Mouse (Mus musculus): Measurements from ENCODE around the gene Ncln. TPM values are rescaled to one million over a fixed set of nuclear protein-coding genes. Genes with fewer than 3 reads are reported as not detected.

Gene Ncln
- polyA plus RNA-seq, 1 experiment from 2014 or later = 55.7 TPM

- H3K4me3 ChIP-seq (ENCODE audit: low read length) = peak overlapping the region; percentile 43
- no peaks in the 10 kb centered on the region for H3K4me1 ChIP-seq (ENCODE audit: control insufficient read depth, insufficient read depth, low read length)
- H3K36me3 ChIP-seq (ENCODE audit: control insufficient read depth, insufficient read depth) = no peaks in the 10 kb centered on the region
- H3K27me3 ChIP-seq (ENCODE audit: control insufficient read depth, insufficient read depth, low read length) = peaks cover 4% of the 10 kb centered on the region; the same call in 1 of the 2 replicates
- WGBS = 10% methylated on average over 36 of the region's 36 CpGs
- H3K27ac ChIP-seq (ENCODE audit: low read length) = no peak overlapping the region
- H3K9me3 ChIP-seq (replicated peaks; ENCODE audit: control insufficient read depth, low read length) = no peaks in the 10 kb centered on the region
- peak overlapping the region; percentile 62 for H3K9ac ChIP-seq (ENCODE audit: low read length)
- peak overlapping the region; percentile 78 for H3K4me2 ChIP-seq (ENCODE audit: low read depth, low read length)
- ATAC-seq (replicated peaks; ENCODE audit: extremely low read depth, insufficient read depth, low FRiP score) = no peak
These were observed 6.5 kb upstream of the Ncln start for GRCm38 (mm10) chr10:81502658-81503057.

- WGBS = 73% methylated on average over 5 of the region's 5 CpGs
- no peaks in the 10 kb centered on the region for H3K9me3 ChIP-seq (replicated peaks; ENCODE audit: control insufficient read depth, low read length)
- peaks cover 4% of the 10 kb centered on the region; the same call in 1 of the 2 replicates for H3K27me3 ChIP-seq (ENCODE audit: control insufficient read depth, insufficient read depth, low read length)
- no peak overlapping the region for H3K4me2 ChIP-seq (ENCODE audit: low read depth, low read length)
- no peaks in the 10 kb centered on the region for H3K36me3 ChIP-seq (ENCODE audit: control insufficient read depth, insufficient read depth)
- H3K9ac ChIP-seq (ENCODE audit: low read length) = no peak overlapping the region
- H3K4me3 ChIP-seq (ENCODE audit: low read length) = no peak overlapping the region
- H3K4me1 ChIP-seq (ENCODE audit: control insufficient read depth, insufficient read depth, low read length) = peaks cover 2% of the 10 kb centered on the region; the same call in 1 of the 2 replicates
- no peak for ATAC-seq (replicated peaks; ENCODE audit: extremely low read depth, insufficient read depth, low FRiP score)
- no peak overlapping the region for H3K27ac ChIP-seq (ENCODE audit: low read length)
These were observed 5.7 kb upstream of the Ncln start for GRCm38 (mm10) chr10:81501863-81502262.

DNA sequence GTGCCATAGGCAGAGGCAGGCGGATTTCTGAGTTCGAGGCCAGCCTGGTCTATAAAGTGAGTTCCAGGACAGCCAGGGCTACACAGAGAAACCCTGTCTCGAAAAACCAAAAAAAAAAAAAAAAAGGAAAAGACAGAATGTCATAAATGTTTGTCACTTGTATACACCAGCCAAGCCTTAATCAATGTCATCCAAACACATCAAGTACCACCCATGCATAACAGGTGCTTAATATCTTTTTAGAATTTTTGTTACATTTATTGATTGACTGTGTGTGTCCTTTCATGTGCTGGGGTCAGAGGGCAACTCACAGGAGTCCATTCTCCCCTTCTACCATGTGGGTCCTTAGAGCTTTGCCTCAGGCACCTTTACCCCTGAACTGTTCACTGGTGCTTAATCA lies 3.8 kb upstream of the Ncln start, which contains the start of gene S1pr4:
S1pr4 (minus strand) TSS at position 101 of the 400 bp plus-strand sequence.
- ATAC-seq (replicated peaks; ENCODE audit: extremely low read depth, insufficient read depth, low FRiP score) = no peak
- Histone ChIP-seq H3K9ac (ENCODE audit: low read length) (peak within 1 kb of the TSS; percentile 5; the same call in 1 of the 2 replicates), H3K27me3 (ENCODE audit: control insufficient read depth, insufficient read depth, low read length) (peaks cover 4% of the 10 kb centered on the region; the same call in 1 of the 2 replicates), H3K4me1 (ENCODE audit: control insufficient read depth, insufficient read depth, low read length) (peaks cover 8% of the 10 kb centered on the region), H3K4me2 (ENCODE audit: low read depth, low read length) (peak within 1 kb of the TSS; percentile 19), H3K4me3 (ENCODE audit: low read length) (peak within 1 kb of the TSS; percentile 13; the same call in 1 of the 2 replicates), H3K9me3 (replicated peaks; ENCODE audit: control insufficient read depth, low read length) (no peaks in the 10 kb centered on the region), H3K36me3 (ENCODE audit: control insufficient read depth, insufficient read depth) (no peaks in the 10 kb centered on the region), H3K27ac (ENCODE audit: low read length) (no peak within 1 kb of the TSS)
- 70% methylated on average over 3 of the region's 3 CpGs for WGBS

- 59% methylated on average over 23 of the region's 23 CpGs for WGBS
- Histone ChIP-seq H3K9ac (ENCODE audit: low read length) (peak overlapping the region; percentile 5; the same call in 1 of the 2 replicates), H3K36me3 (ENCODE audit: control insufficient read depth, insufficient read depth) (no peaks in the 10 kb centered on the region), H3K27me3 (ENCODE audit: control insufficient read depth, insufficient read depth, low read length) (peaks cover 4% of the 10 kb centered on the region; the same call in 1 of the 2 replicates), H3K9me3 (replicated peaks; ENCODE audit: control insufficient read depth, low read length) (no peaks in the 10 kb centered on the region), H3K27ac (ENCODE audit: low read length) (no peak overlapping the region), H3K4me3 (ENCODE audit: low read length) (peak overlapping the region; percentile 13; the same call in 1 of the 2 replicates), H3K4me2 (ENCODE audit: low read depth, low read length) (peak overlapping the region; percentile 19), H3K4me1 (ENCODE audit: control insufficient read depth, insufficient read depth, low read length) (peaks cover 14% of the 10 kb centered on the region)
- no peak for ATAC-seq (replicated peaks; ENCODE audit: extremely low read depth, insufficient read depth, low FRiP score)
These were observed 3.2 kb upstream of the Ncln start for GRCm38 (mm10) chr10:81499250-81499901.

- peak overlapping the region; percentile 1; the same call in 1 of the 2 replicates for H3K4me2 ChIP-seq (ENCODE audit: low read depth, low read length)
- H3K27me3 ChIP-seq (ENCODE audit: control insufficient read depth, insufficient read depth, low read length) = peaks cover 4% of the 10 kb centered on the region; the same call in 1 of the 2 replicates
- H3K27ac ChIP-seq (ENCODE audit: low read length) = no peak overlapping the region
- H3K36me3 ChIP-seq (ENCODE audit: control insufficient read depth, insufficient read depth) = no peaks in the 10 kb centered on the region
- H3K9ac ChIP-seq (ENCODE audit: low read length) = no peak overlapping the region; the same call in 1 of the 2 replicates
- no peak overlapping the region for H3K4me3 ChIP-seq (ENCODE audit: low read length)
- no peak for ATAC-seq (replicated peaks; ENCODE audit: extremely low read depth, insufficient read depth, low FRiP score)
- WGBS = 83% methylated on average over 38 of the region's 38 CpGs
- H3K4me1 ChIP-seq (ENCODE audit: control insufficient read depth, insufficient read depth, low read length) = peaks cover 14% of the 10 kb centered on the region
- H3K9me3 ChIP-seq (replicated peaks; ENCODE audit: control insufficient read depth, low read length) = no peaks in the 10 kb centered on the region
These were observed 2.4 kb upstream of the Ncln start for GRCm38 (mm10) chr10:81498316-81499249.

DNA sequence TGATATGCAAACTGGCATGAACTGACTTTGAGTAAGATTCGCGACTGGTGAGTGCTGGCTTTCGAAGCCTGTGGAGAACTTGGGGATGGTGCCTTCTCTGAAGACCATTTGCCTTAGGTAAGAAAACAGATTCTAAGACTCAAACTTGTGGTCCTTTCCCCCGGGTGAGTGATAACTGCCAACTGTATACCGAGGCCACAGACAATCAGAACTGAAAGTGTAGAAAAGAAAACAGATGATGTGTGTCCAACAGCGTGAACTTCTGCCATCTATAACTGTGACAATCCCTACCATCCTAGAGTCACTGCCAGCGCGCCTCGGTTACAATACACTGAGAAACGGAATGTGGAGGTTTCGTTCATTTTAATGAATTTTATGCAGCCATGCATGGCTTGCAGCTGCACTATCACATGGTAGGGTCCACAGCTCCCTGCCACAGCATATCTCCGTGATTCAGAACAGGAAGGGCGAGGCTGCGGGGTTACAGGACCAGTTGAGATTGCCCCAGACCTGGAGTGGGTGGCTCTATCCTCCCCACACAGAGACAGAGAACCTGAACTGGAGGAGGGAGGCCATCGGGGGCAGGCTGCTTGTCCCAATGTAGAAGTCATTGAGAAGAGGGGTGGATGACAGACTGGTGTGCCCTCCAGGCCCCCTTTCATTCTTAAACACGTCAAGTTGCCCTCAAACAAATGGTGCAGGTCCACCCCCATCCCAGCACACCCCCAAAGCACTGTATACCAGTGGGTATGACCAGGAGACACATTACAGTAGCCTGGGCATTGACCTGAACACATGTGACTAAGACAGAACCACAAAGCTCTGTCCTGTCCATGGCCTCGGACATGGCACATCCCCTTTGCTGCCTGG lies 1.4 kb upstream of the Ncln start:
- peak overlapping the region; percentile 66; the same call in 1 of the 2 replicates for H3K4me2 ChIP-seq (ENCODE audit: low read depth, low read length)
- no peaks in the 10 kb centered on the region for H3K27me3 ChIP-seq (ENCODE audit: control insufficient read depth, insufficient read depth, low read length)
- H3K4me1 ChIP-seq (ENCODE audit: control insufficient read depth, insufficient read depth, low read length) = peaks cover 14% of the 10 kb centered on the region
- H3K27ac ChIP-seq (ENCODE audit: low read length) = no peak overlapping the region
- H3K4me3 ChIP-seq (ENCODE audit: low read length) = no peak overlapping the region; the same call in 1 of the 2 replicates
- H3K36me3 ChIP-seq (ENCODE audit: control insufficient read depth, insufficient read depth) = peaks cover 3% of the 10 kb centered on the region
- H3K9me3 ChIP-seq (replicated peaks; ENCODE audit: control insufficient read depth, low read length) = no peaks in the 10 kb centered on the region
- ATAC-seq (replicated peaks; ENCODE audit: extremely low read depth, insufficient read depth, low FRiP score) = no peak
- H3K9ac ChIP-seq (ENCODE audit: low read length) = no peak overlapping the region
- 75% methylated on average over 17 of the region's 17 CpGs for WGBS

DNA sequence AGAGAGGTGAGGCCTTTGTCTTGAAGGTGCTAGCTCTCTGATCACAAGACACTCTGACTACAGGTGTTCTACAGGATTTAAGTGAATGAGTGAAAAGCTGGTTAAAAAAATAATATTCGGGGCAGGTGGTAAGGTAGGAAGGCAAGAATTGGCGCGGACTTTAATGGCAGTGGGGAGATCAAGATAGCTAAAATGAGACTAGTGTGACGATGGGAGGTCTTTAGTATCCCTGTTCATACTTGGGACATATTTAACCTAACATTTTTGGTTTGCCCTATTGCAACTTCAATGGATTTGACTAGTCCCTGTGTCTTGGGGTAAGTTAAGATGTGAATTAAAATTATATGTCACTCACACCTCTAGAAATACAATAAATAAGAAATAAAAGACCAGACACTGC lies 777 bp upstream of the Ncln start:
- peak overlapping the region; percentile 74 for H3K9ac ChIP-seq (ENCODE audit: low read length)
- no peaks in the 10 kb centered on the region for H3K27me3 ChIP-seq (ENCODE audit: control insufficient read depth, insufficient read depth, low read length)
- H3K4me1 ChIP-seq (ENCODE audit: control insufficient read depth, insufficient read depth, low read length) = peaks cover 14% of the 10 kb centered on the region
- H3K27ac ChIP-seq (ENCODE audit: low read length) = peak overlapping the region; percentile 90
- H3K4me3 ChIP-seq (ENCODE audit: low read length) = peak overlapping the region; percentile 87
- WGBS = 32% methylated on average over 4 of the region's 4 CpGs
- H3K9me3 ChIP-seq (replicated peaks; ENCODE audit: control insufficient read depth, low read length) = no peaks in the 10 kb centered on the region
- ATAC-seq (replicated peaks; ENCODE audit: extremely low read depth, insufficient read depth, low FRiP score) = no peak
- peak overlapping the region; percentile 66 for H3K4me2 ChIP-seq (ENCODE audit: low read depth, low read length)
- peaks cover 7% of the 10 kb centered on the region for H3K36me3 ChIP-seq (ENCODE audit: control insufficient read depth, insufficient read depth)

DNA sequence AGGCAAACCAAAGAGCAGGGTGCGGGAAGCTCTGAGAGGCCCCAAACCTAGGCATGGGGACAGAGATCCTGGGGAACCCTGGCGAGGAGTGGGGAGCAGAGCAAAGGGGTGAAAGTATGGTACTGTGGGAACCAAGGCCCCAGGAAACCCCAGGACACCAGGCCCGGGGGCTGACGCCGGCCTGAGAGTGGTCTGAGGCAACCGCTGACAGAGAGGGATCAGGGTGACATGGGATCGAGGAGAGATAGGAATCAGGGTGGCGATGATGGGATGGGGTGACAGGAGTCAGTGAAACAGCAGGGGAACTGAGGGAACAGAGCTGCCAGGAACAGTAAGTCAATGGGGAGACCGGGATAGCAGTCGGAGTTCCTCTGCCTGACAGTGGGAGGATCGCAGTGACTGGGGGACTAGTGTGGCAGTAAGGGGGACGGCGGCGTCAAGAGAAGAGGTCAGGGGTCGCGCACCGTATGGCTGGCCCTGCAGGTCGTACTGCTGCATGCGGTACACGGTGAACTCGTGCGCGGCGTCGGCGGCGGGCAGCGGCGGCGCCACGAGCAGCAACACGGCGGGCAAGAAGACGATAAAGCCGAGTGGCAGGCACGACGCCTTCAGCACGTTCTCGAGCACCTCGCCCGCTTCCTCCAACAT lies 452 bp downstream of the Ncln start:
- Histone ChIP-seq H3K4me2 (ENCODE audit: low read depth, low read length) (peak overlapping the region; percentile 94), H3K9ac (ENCODE audit: low read length) (peak overlapping the region; percentile 92), H3K4me1 (ENCODE audit: control insufficient read depth, insufficient read depth, low read length) (peaks cover 14% of the 10 kb centered on the region), H3K4me3 (ENCODE audit: low read length) (peak overlapping the region; percentile 87), H3K27me3 (ENCODE audit: control insufficient read depth, insufficient read depth, low read length) (no peaks in the 10 kb centered on the region), H3K36me3 (ENCODE audit: control insufficient read depth, insufficient read depth) (peaks cover 19% of the 10 kb centered on the region), H3K27ac (ENCODE audit: low read length) (peak overlapping the region; percentile 61), H3K9me3 (replicated peaks; ENCODE audit: control insufficient read depth, low read length) (no peaks in the 10 kb centered on the region)
- ATAC-seq (replicated peaks; ENCODE audit: extremely low read depth, insufficient read depth, low FRiP score) = peak; percentile 12; the same call in 1 of the 2 replicates
- 1% methylated on average over 41 of the region's 41 CpGs for WGBS

Data from heart, embryonic 16.5 days (tissue).